Mouse (Mus musculus) embryonic facial prominence, embryonic 12.5 days (tissue): ENCODE results near the gene P2rx2. TPM values are rescaled to one million over a fixed set of nuclear protein-coding genes. Genes with fewer than 3 reads are reported as not detected.

Source experiments
- ATAC-seq: fragments of 200-750 bp; cut with Nextera tagmentation; 2 replicates; pipeline ENCODE4 v1.8.0; 2017; ENCODE audit not compliant: insufficient number of reproducible peaks, insufficient read depth, low FRiP score, low TSS enrichment
- H3K27ac ChIP-seq: fragments of 300-500 bp; sonication (generic); 2 replicates; pipeline ENCODE4 v1.5.1; 2016; ENCODE audit warnings: mild to moderate bottlenecking
- H3K27me3 ChIP-seq: fragments of 300-500 bp; sonication (generic); 2 replicates; pipeline ENCODE4 v1.6.1; 2016; ENCODE audit warnings: mild to moderate bottlenecking, moderate library complexity
- H3K36me3 ChIP-seq: fragments of 300-500 bp; sonication (generic); 2 replicates; pipeline ENCODE4 v1.6.1; 2016; ENCODE audit warnings: mild to moderate bottlenecking
- H3K4me1 ChIP-seq: fragments of 300-500 bp; sonication (generic); 2 replicates; pipeline ENCODE4 v1.6.1; 2016
- H3K4me2 ChIP-seq: fragments of 300-500 bp; sonication (generic); replicated peaks from 2 replicates; pipeline ENCODE4 v1.6.1; 2016; ENCODE audit warnings: mild to moderate bottlenecking, moderate library complexity
- H3K4me3 ChIP-seq: fragments of 300-500 bp; sonication (generic); 2 replicates; pipeline ENCODE4 v1.5.1; 2016; ENCODE audit warnings: mild to moderate bottlenecking
- H3K9ac ChIP-seq: fragments of 300-500 bp; sonication (generic); 2 replicates; pipeline ENCODE4 v1.6.1; 2016; ENCODE audit warnings: mild to moderate bottlenecking, moderate library complexity
- H3K9me3 ChIP-seq: fragments of 300-500 bp; sonication (generic); 2 replicates; pipeline ENCODE4 v1.6.1; 2016; ENCODE audit warnings: mild to moderate bottlenecking, moderate library complexity
- WGBS: fragments of 180-500 bp; shearing (Covaris S2); methylation state at CpG from one replicate; pipeline ENCODE4 v1.1.7; 2016; 5-methylcytosine and 5-hydroxymethylcytosine counted together
- polyA plus RNA-seq: library from polyadenylated mRNA; unstranded; fragments of >200 nt; fragmentation: Nextera tagmentation; extraction: Ambion mirVana; gene quantifications from 2 replicates; pipeline ENCODE4 v1.2.1, GENCODE M21; 2016

Gene P2rx2
- polyA plus RNA-seq, 1 experiment from 2014 or later: 2.3 TPM

GRCm38 (mm10) chr5:110363822-110364545 is 21.0 kb upstream of the P2rx2 start:
- 34% methylated on average over 11 of the region's 11 CpGs for WGBS

DNA sequence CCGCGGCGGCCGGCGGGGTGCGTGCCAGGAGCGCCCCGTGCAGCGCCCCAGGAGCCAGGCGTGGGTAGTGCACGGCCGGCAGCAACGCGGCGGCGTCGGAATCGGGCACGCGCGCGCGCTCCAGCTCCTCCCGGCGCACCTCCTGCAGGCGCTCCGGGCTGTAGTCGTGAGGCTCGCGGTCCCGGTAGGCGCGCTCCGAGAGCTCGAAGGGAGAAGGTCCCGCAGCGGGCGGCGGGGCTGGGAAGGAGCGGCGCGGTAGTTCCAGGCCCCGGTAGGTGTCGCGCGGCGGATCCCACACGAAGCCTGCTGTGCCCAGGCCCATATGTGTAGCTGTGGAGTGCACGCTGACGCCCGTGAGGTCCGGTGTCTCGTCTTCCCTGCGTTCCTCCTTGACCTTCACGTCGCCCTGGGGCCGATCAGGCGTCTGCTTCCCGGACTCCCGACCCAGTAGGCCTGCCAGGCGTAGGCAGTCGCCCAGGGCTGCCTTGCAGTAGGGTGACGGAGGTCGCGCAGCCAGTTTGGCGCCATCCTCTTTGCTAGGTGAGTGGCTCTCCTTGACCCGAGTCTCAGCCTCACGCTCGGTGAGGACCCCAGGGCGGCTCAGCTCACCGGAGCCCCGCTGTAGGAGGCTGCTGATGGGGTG is 20.3 kb upstream of the P2rx2 start:
- Histone ChIP-seq H3K4me3 (peak overlapping the region; percentile 39), H3K4me2 (peak overlapping the region; percentile 76), H3K27ac (0 out of 2 replicates have a peak overlapping the region, but pooled peaks have one; percentile 23), H3K36me3 (peaks cover 35% of the 10 kb centered on the region), H3K27me3 (peaks cover 3% of the 10 kb centered on the region; the same call in 1 of the 2 replicates), H3K4me1 (peaks cover 8% of the 10 kb centered on the region), H3K9ac (peak overlapping the region; percentile 44; the same call in 1 of the 2 replicates), H3K9me3 (no peaks in the 10 kb centered on the region)
- peak; percentile 54 for ATAC-seq
- 2% methylated on average over 71 of the region's 72 CpGs for WGBS

More at GRCm38 (mm10) chr5:110363822-110364545, 21.0 kb upstream of the P2rx2 start:
- Histone ChIP-seq H3K4me3 (peak overlapping the region; percentile 39), H3K4me2 (peak overlapping the region; percentile 76), H3K27ac (0 out of 2 replicates have a peak overlapping the region, but pooled peaks have one; percentile 23), H3K4me1 (peaks cover 8% of the 10 kb centered on the region), H3K27me3 (peaks cover 3% of the 10 kb centered on the region; the same call in 1 of the 2 replicates), H3K9me3 (no peaks in the 10 kb centered on the region), H3K36me3 (peaks cover 40% of the 10 kb centered on the region), H3K9ac (peak overlapping the region; percentile 44; the same call in 1 of the 2 replicates)
- ATAC-seq: peak; percentile 12; the same call in 1 of the 2 replicates

DNA sequence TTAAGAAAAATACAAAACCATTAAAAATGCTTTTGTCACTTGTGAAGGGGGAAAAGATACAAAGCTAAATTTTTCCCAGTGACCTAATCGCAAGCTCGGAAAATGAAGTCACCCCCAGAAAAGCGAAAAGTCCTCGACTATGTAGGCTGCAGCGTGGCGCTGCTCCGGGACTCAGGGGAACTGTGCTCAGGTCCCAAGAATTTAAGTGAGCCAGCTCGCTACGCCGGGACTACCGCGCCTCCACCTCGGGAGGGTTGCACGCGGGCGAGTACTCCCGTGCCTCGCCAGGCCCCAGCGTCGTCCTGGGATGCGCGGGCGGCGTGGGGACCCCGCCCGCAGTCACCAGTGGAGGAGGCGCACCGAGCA is 19.8 kb upstream of the P2rx2 start:
- no peaks in the 10 kb centered on the region for H3K9me3 ChIP-seq
- peaks cover 10% of the 10 kb centered on the region for H3K4me1 ChIP-seq
- peaks cover 31% of the 10 kb centered on the region for H3K36me3 ChIP-seq
- H3K4me2 ChIP-seq: peak overlapping the region; percentile 76
- peak overlapping the region; percentile 44; the same call in 1 of the 2 replicates for H3K9ac ChIP-seq
- peaks cover 3% of the 10 kb centered on the region; the same call in 1 of the 2 replicates for H3K27me3 ChIP-seq
- peak overlapping the region; percentile 39 for H3K4me3 ChIP-seq
- no peak overlapping the region for H3K27ac ChIP-seq
- 0 out of 2 replicates have a peak, but pooled peaks have one; percentile 16 for ATAC-seq
- WGBS: 1% methylated on average over 27 of the region's 28 CpGs

DNA sequence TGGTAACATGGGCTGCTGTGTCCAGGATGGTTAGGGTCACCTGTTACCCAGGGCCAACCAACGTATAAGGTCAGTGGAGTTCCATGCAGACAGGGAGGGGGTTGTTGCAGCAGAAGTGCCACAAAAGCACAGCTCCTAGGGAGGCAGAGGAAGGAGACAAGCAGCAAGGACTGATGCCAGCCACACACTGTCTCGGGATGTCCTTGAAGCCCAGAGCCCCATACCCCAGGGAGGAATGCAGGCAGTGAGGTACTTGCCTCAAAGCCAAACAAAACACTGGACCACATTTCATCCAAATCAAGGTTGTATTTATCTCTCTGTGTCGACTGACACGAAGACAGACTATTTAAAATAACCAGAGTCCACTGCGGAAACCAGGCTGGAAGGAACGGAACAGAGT is 18.5 kb upstream of the P2rx2 start:
- Histone ChIP-seq H3K27ac (no peak overlapping the region), H3K36me3 (peaks cover 21% of the 10 kb centered on the region), H3K9me3 (no peaks in the 10 kb centered on the region), H3K4me1 (peaks cover 11% of the 10 kb centered on the region), H3K4me3 (no peak overlapping the region), H3K9ac (no peak overlapping the region), H3K27me3 (peaks cover 3% of the 10 kb centered on the region; the same call in 1 of the 2 replicates), H3K4me2 (no peak overlapping the region)
- 87% methylated on average over 6 of the region's 6 CpGs for WGBS
- no peak for ATAC-seq

DNA sequence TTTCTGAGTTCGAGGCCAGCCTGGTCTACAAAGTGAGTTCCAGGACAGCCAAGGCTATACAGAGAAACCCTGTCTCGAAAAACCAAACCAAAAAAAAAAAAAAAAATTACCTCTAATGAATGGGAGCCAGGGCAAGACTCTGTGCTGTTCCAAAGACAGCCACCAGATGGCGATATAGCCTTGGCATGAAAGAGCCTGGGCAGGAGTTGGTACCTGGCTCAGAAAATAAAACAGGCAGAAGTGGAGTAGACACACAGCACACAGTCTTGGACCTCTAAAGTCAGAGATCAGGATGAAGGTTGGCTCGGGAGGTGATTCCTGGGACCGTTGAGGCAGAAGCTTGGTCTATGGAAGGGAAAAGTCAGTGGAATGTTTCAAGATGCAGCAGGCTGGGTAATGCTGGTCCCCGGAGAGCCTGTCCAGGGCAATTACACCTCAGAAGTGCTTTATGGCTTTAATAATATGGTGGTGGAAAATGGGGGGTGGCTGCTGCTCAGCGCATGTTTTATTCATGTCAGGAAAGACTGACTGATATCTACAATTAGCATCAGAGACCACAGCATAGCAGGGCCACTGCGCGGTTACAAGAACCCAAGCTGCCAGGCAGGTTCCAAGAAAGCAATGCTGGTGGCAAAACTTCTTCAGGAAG is 14.6 kb upstream of the P2rx2 start:
- 0 out of 2 replicates have a peak, but pooled peaks cover 3% of the 10 kb centered on the region for H3K4me1 ChIP-seq
- 35% methylated on average over 9 of the region's 9 CpGs for WGBS
- no peak overlapping the region for H3K4me3 ChIP-seq
- no peak overlapping the region for H3K9ac ChIP-seq
- no peak overlapping the region for H3K4me2 ChIP-seq
- ATAC-seq: 0 out of 2 replicates have a peak, but pooled peaks have one; percentile 24
- peaks cover 21% of the 10 kb centered on the region for H3K27me3 ChIP-seq
- H3K9me3 ChIP-seq: no peaks in the 10 kb centered on the region
- no peak overlapping the region for H3K27ac ChIP-seq
- peaks cover 10% of the 10 kb centered on the region; the same call in 1 of the 2 replicates for H3K36me3 ChIP-seq

GRCm38 (mm10) chr5:110354716-110355115 is 11.7 kb upstream of the P2rx2 start:
- no peaks in the 10 kb centered on the region for H3K9me3 ChIP-seq
- WGBS: 15% methylated on average over 7 of the region's 7 CpGs
- no peak overlapping the region for H3K9ac ChIP-seq
- no peak overlapping the region for H3K4me2 ChIP-seq
- peaks cover 18% of the 10 kb centered on the region for H3K27me3 ChIP-seq
- no peaks in the 10 kb centered on the region for H3K36me3 ChIP-seq
- no peak overlapping the region for H3K4me3 ChIP-seq
- no peak for ATAC-seq
- no peak overlapping the region for H3K27ac ChIP-seq
- H3K4me1 ChIP-seq: 0 out of 2 replicates have a peak, but pooled peaks cover 3% of the 10 kb centered on the region

GRCm38 (mm10) chr5:110347006-110347405 is 4.0 kb upstream of the P2rx2 start:
- Histone ChIP-seq H3K27ac (no peak overlapping the region), H3K4me1 (peaks cover 5% of the 10 kb centered on the region; the same call in 1 of the 2 replicates), H3K9ac (no peak overlapping the region), H3K27me3 (peaks cover 26% of the 10 kb centered on the region), H3K4me2 (no peak overlapping the region), H3K9me3 (no peaks in the 10 kb centered on the region), H3K36me3 (no peaks in the 10 kb centered on the region), H3K4me3 (no peak overlapping the region)
- WGBS: 78% methylated on average over 8 of the region's 8 CpGs
- ATAC-seq: no peak

- Histone ChIP-seq H3K27me3 (peaks cover 33% of the 10 kb centered on the region), H3K9me3 (no peaks in the 10 kb centered on the region)
- WGBS: 78% methylated on average over 4 of the region's 4 CpGs
These were observed 2.5 kb upstream of the P2rx2 start for GRCm38 (mm10) chr5:110345553-110345952.

GRCm38 (mm10) chr5:110344524-110344923 is 1.5 kb upstream of the P2rx2 start, which contains the start of gene Lrcol1:
Gene Lrcol1, plus strand, starts transcription at chr5:110344730.
- 70% methylated on average over 4 of the region's 4 CpGs for WGBS
- Histone ChIP-seq H3K27ac (no peak within 1 kb of the TSS), H3K27me3 (peaks cover 33% of the 10 kb centered on the region), H3K9ac (no peak within 1 kb of the TSS), H3K36me3 (peaks cover 7% of the 10 kb centered on the region; the same call in 1 of the 2 replicates), H3K4me3 (no peak within 1 kb of the TSS), H3K4me2 (0 out of 2 replicates have a peak within 1 kb of the TSS, but pooled peaks have one; percentile 92), H3K4me1 (peaks cover 5% of the 10 kb centered on the region; the same call in 1 of the 2 replicates), H3K9me3 (no peaks in the 10 kb centered on the region)
- no peak for ATAC-seq

More at GRCm38 (mm10) chr5:110345553-110345952, 2.5 kb upstream of the P2rx2 start:
- no peak overlapping the region for H3K4me2 ChIP-seq
- H3K4me3 ChIP-seq: no peak overlapping the region
- peaks cover 5% of the 10 kb centered on the region; the same call in 1 of the 2 replicates for H3K4me1 ChIP-seq
- no peak overlapping the region for H3K9ac ChIP-seq
- H3K27ac ChIP-seq: no peak overlapping the region
- no peak for ATAC-seq
- no peaks in the 10 kb centered on the region for H3K36me3 ChIP-seq

DNA sequence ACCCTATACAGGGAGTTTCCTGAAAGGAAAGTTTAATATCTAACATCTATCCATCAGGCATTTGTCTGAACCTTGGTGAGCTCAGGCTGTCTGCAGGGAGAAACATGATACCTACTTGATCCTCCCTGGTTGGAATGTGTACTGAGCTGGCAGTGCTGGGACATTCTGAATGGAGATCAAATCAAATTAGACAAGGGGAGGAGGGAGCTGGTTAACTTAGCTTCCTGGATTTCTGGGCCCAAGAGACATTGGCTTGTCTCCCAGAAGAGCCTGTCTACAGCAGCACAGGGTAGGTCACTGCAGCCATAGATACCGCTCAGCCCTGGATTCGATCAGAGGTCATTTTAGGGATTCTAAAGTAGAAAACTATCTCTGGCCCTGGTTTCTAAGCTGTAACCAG is 4.2 kb downstream of the P2rx2 start:
- Histone ChIP-seq H3K4me2 (no peak overlapping the region), H3K36me3 (peaks cover 53% of the 10 kb centered on the region), H3K27me3 (peaks cover 24% of the 10 kb centered on the region), H3K9me3 (no peaks in the 10 kb centered on the region), H3K4me1 (peaks cover 7% of the 10 kb centered on the region), H3K27ac (peak overlapping the region; percentile 50), H3K4me3 (no peak overlapping the region), H3K9ac (no peak overlapping the region)
- WGBS: 71% methylated on average over 2 of the region's 2 CpGs
- no peak for ATAC-seq

GRCm38 (mm10) chr5:110330508-110330907 is 12.5 kb downstream of the P2rx2 start:
- no peak for ATAC-seq
- Histone ChIP-seq H3K9ac (no peak overlapping the region), H3K4me1 (no peaks in the 10 kb centered on the region), H3K9me3 (no peaks in the 10 kb centered on the region), H3K27me3 (no peaks in the 10 kb centered on the region), H3K36me3 (peaks cover 86% of the 10 kb centered on the region), H3K4me2 (no peak overlapping the region), H3K4me3 (no peak overlapping the region), H3K27ac (no peak overlapping the region)
- WGBS: 85% methylated on average over 3 of the region's 3 CpGs
